Mouse (Mus musculus) right cerebral cortex, postnatal 10 days (tissue): ENCODE results near the gene Smad9.

ENCODE experiments used
- DNase-seq, 2 experiments: peaks; one replicate each; pipeline ENCODE4 v3.0.0; 2021; ENCODE audit warnings: low spot score in 2 of 2

Smad9 gene

GRCm38 (mm10) chr3:54809111-54809510, 53.7 kb downstream of the Smad9 start:
- no peak for DNase-seq

GRCm38 (mm10) chr3:54811616-54812015, 56.2 kb downstream of the Smad9 start:
- DNase-seq: no peak

DNA sequence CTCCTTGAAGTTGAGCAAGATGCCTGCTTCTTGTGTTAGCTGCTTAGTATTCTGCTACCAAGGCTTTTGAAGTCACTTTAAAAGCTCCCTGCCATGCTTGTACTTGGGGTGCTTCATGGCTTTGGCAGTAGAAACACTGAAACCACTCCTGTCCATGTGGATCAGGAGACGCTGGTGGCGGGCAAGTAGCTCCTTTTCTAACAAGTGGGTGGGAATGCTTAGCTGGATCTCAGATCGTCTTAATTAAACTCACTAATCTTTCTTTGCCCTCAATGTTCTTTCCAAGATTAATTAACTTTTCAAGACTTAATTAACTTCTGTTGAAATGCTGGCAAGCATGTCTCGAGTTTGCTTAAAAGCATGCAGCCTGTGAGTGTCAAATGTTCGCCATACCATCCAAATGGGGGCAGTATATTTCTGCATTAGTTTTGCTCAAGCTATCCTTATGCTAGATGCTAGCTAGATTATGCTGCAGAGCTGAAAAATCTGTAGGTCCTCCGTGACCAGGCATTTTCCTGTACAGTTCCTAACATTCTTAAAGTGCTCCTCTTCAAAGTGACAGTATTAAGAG, 58.1 kb downstream of the Smad9 start:
- DNase-seq: peak in 1 of 2 experiments; percentile 33

GRCm38 (mm10) chr3:54814622-54815021, 59.2 kb downstream of the Smad9 start:
- peak in 1 of 2 experiments; percentile 22 for DNase-seq

- DNase-seq: peak; percentile 66
These were observed 59.9 kb downstream of the Smad9 start for GRCm38 (mm10) chr3:54815292-54815691.

DNA sequence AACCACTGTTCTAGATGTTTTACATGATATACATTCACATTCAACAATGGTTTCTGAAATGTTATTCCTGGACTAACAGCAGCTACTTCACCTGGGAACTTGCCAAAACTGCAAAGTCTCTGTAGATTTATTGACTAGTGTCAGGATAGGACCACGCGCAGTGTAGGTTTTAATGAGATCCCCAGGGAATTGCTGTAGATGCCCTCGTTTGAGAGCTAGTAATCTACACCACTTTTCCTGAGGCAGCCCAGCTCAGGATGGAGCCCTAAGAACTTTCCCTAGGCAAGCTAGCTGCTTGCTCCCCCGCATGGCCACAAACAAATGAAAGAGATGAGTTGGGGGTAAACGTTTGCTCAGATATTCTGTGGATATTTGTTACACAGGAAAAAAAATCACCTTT, 67.1 kb downstream of the Smad9 start:
- DNase-seq: peak in 1 of 2 experiments; percentile 12

- DNase-seq: no peak
These were observed 77.1 kb downstream of the Smad9 start for GRCm38 (mm10) chr3:54832491-54832890.

- peak; percentile 54 to 65 for DNase-seq
These were observed 80.0 kb downstream of the Smad9 start for GRCm38 (mm10) chr3:54835421-54835820.
